Mouse (Mus musculus): ENCODE data around the gene Zmiz2.

GRCm38 (mm10) chr11:6413264-6413663, 24.4 kb downstream of the Zmiz2 start:
- no peak for TF ChIP-seq GATA1 (IDR thresholded peaks at IDR 0.05; ENCODE audit: borderline replicate concordance, low read length)
- TF ChIP-seq FLI1 (IDR thresholded peaks at IDR 0.05; ENCODE audit: low read length): no peak

Measured in megakaryocyte, embryonic 14.5 days (primary cell).